Mouse (Mus musculus) limb, embryonic 10.5 days (tissue): ENCODE measurements around the gene Moap1. TPM values are rescaled to one million over a fixed set of nuclear protein-coding genes. Genes with fewer than 3 reads are reported as not detected.

Source experiments
- DNase-seq: peaks from one replicate; pipeline ENCODE4 v3.0.0-alpha.2; 2017; ENCODE audit warnings: low spot score
- H3K27ac ChIP-seq: fragments of 300-500 bp; sonication (generic); 2 replicates; pipeline ENCODE4 v1.5.1; 2016; ENCODE audit warnings: mild to moderate bottlenecking
- H3K27me3 ChIP-seq: fragments of 300-500 bp; sonication (generic); 2 replicates; pipeline ENCODE4 v1.6.1; 2016; ENCODE audit warnings: low read depth, mild to moderate bottlenecking; ENCODE audit not compliant: poor library complexity, severe bottlenecking
- H3K36me3 ChIP-seq: fragments of 300-500 bp; sonication (generic); 2 replicates; pipeline ENCODE4 v1.6.1; 2016; ENCODE audit warnings: mild to moderate bottlenecking, moderate library complexity
- H3K4me1 ChIP-seq: fragments of 300-500 bp; sonication (generic); 2 replicates; pipeline ENCODE4 v1.6.1; 2016
- H3K4me3 ChIP-seq: fragments of 300-500 bp; sonication (generic); 2 replicates; pipeline ENCODE4 v1.5.1; 2016; ENCODE audit warnings: mild to moderate bottlenecking, moderate library complexity
- H3K9me3 ChIP-seq: fragments of 300-500 bp; sonication (generic); replicated peaks from 2 replicates; pipeline ENCODE4 v1.6.1; 2016; ENCODE audit warnings: mild to moderate bottlenecking
- WGBS: fragments of 180-500 bp; shearing (Covaris S2); methylation state at CpG from one replicate; pipeline ENCODE4 v1.1.7; 2016; 5-methylcytosine and 5-hydroxymethylcytosine counted together
- polyA plus RNA-seq: library from polyadenylated mRNA; unstranded; fragments of >200 nt; fragmentation: Nextera tagmentation; extraction: Ambion mirVana; gene quantifications from 2 replicates; pipeline ENCODE4 v1.2.1, GENCODE M21; 2016

The Moap1 gene
- polyA plus RNA-seq, 1 experiment from 2014 or later = 38.8 TPM

DNA sequence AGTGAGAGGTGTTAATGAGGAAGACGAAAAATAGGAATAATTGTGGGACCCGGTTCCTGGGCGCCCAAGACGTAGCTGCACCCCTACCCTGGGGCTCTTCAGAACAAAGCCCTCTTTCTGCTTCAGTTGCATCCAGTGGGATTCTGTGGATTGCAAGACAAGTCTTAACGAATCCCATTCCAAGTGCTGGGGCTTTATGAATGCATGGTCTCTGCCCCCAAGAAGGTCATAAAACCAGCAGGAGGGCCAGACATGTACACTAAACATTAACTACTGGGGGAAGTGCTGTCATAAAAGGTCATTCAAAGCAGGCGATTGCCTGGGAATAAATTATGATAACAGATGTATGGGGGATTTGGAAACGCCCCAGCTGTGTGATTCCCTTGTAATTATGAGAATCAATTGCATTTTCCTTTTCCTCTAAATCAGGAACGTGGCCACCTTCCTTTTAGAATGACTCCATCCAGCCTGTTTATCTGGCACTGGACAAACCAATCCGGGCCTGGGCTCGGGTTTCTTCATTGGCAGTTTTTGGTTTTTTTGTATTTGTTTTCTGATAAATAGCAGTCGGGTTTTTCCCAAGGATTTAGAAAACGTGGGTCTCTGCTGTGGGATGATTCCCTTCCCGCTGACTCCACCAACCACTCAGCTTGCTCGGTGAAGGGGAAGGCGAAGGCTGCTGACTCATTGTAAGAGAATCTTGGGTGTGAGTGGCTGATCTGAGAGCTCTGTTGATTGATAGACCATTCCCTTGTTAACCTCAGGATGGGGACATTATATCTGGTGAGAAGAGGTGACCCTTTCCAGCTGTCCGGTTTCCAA is 12.5 kb downstream of the Moap1 start:
- Histone ChIP-seq H3K4me3 (peak overlapping the region; percentile 39), H3K4me1 (peaks cover 37% of the 10 kb centered on the region), H3K27ac (peak overlapping the region; percentile 93), H3K27me3 (no peaks in the 10 kb centered on the region), H3K9me3 (no peaks in the 10 kb centered on the region), H3K36me3 (no peaks in the 10 kb centered on the region)
- 41% methylated on average over 16 of the region's 16 CpGs for WGBS
- no peak for DNase-seq

DNA sequence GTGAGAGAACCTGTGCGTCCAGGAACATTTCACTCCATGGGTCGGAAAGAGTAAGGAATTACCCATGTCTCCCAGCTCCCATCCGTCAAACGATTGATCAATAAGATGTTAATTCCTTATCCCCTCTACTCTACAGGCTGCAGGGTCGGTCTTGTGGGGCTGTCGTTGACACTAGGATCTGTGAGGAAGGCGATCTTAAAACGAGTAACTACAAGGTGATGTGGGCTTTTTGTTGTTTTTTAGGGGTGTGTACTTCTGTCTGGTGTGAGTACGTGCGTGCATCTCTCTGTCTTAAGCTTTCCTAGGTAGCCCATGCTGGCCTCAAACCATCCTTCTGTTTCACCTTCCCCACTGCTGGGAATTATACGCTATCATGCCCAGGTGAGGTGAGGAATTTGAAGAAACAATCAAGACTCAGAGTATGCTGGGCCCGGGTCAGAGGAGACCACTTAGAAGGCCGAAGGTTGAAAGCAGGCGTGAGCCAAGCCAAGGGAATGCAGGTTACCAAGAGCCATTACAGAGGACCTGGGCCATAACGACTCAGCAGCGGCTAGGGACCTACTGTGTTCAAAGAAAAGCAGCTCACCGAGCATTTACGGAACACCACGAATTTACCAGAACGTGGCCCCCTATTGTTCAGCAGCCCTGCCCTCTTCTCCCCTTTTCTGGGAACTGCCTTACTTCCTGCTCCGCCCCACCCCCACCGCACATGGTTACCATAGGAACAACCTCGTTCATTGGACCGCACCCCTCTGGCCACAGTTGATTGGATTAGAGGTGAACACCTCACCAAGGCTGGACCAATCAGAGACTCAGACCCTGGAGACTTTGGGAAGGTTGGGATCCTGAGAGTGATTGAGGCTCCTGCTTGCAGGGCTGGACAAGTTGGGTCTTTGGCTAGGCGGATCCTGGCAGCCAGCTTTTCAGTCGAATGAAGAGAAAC is 13.3 kb downstream of the Moap1 start:
- Histone ChIP-seq H3K4me1 (peaks cover 39% of the 10 kb centered on the region), H3K36me3 (no peaks in the 10 kb centered on the region), H3K27me3 (no peaks in the 10 kb centered on the region), H3K9me3 (no peaks in the 10 kb centered on the region), H3K27ac (peak overlapping the region; percentile 93), H3K4me3 (peak overlapping the region; percentile 39)
- WGBS = 33% methylated on average over 26 of the region's 26 CpGs
- peak; percentile 94 for DNase-seq

DNA sequence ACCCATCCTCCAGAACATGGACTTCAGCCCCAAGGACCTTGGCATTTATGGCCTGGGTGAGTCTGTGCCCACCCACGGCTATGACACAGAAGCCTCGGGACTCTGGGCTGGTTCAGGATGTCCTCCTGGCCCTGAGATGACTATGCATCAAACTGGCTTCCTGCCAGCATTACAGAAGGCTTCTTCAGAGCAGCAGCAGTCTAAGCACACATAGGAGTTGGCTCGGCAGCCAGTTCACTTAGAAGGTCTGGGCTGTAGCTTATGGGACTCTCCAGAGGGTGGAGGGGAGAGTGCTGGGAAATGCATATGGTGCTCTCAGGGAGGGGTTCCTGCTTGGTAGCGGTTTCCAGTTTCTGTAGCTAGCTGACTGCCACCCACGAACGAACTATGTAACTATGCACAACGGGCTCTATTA is 17.7 kb downstream of the Moap1 start:
- WGBS = 88% methylated on average over 7 of the region's 7 CpGs
- Histone ChIP-seq H3K4me1 (peaks cover 26% of the 10 kb centered on the region), H3K9me3 (no peaks in the 10 kb centered on the region), H3K36me3 (no peaks in the 10 kb centered on the region), H3K27me3 (no peaks in the 10 kb centered on the region), H3K27ac (peak overlapping the region; percentile 50), H3K4me3 (no peak overlapping the region)
- DNase-seq = no peak

DNA sequence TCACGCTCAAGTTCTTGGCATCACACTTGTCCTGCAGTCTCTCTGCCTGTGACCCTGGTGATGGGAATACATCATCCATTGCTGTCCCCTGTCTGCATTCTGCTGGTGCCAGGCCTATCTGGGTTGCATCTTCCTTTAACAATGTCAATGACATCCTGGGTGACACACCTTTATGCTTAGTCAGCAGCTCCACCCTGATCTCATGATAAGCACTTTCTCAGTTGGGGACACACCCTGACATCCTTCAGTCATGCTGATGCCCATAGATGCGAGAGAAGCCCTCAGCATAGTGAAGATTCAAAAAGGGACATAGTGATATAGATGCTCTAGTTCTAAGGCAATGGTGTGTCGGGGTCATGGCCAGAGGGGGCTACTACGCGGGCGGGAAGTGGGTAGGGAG is 18.3 kb downstream of the Moap1 start:
- no peaks in the 10 kb centered on the region for H3K36me3 ChIP-seq
- no peak overlapping the region for H3K27ac ChIP-seq
- WGBS = 95% methylated on average over 6 of the region's 6 CpGs
- H3K27me3 ChIP-seq = no peaks in the 10 kb centered on the region
- no peaks in the 10 kb centered on the region for H3K9me3 ChIP-seq
- peaks cover 20% of the 10 kb centered on the region for H3K4me1 ChIP-seq
- no peak overlapping the region for H3K4me3 ChIP-seq
- DNase-seq = no peak

DNA sequence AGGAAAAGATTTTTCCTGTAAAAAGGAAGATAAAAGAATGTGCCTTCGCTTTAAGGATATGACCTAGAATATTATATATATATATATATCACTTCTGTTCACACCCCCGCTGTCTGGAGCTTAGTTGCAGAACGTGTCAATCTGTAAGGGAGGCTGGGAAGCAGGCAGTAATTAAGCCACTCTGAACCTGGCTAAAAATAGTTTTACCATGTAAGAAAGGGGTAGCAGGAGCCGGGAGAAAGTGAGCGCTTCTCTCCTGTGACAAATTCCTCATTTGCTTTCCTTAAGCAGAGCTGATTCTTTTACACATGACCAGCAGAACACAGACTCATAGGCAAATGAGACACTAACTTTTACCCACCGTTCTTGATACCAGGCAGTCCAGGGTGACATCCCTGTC is 19.6 kb downstream of the Moap1 start:
- DNase-seq = no peak
- 79% methylated on average over 6 of the region's 6 CpGs for WGBS
- no peak overlapping the region for H3K27ac ChIP-seq
- H3K27me3 ChIP-seq = no peaks in the 10 kb centered on the region
- no peak overlapping the region for H3K4me3 ChIP-seq
- H3K36me3 ChIP-seq = no peaks in the 10 kb centered on the region
- H3K9me3 ChIP-seq = no peaks in the 10 kb centered on the region
- peaks cover 21% of the 10 kb centered on the region for H3K4me1 ChIP-seq

- Histone ChIP-seq H3K4me3 (no peak overlapping the region), H3K9me3 (no peaks in the 10 kb centered on the region), H3K4me1 (peaks cover 21% of the 10 kb centered on the region), H3K36me3 (no peaks in the 10 kb centered on the region), H3K27me3 (no peaks in the 10 kb centered on the region), H3K27ac (no peak overlapping the region)
- 82% methylated on average over 8 of the region's 8 CpGs for WGBS
- no peak for DNase-seq
Measured at GRCm38 (mm10) chr12:102722966-102723365, 20.5 kb downstream of the Moap1 start.

DNA sequence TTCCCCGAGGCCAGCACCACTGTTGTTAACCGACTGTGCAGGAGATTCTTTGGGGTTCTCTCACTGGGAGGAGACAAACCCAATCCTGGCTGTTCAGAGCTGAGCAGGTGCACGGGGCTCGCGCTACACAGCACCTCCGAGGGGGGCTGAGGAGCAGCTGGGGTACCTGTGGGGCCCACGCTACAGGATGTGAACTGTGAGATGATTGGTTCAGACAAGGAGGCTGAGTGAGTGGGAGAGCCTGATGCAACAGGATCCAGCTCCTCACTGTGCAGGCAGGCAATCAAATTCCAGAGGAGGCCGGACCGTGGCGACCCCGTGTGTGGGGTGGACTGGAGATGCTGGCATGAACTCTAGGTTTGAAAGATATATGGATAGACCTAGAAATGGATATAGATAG is 21.0 kb downstream of the Moap1 start:
- H3K4me1 ChIP-seq = peaks cover 21% of the 10 kb centered on the region
- no peaks in the 10 kb centered on the region for H3K27me3 ChIP-seq
- 64% methylated on average over 11 of the region's 11 CpGs for WGBS
- H3K36me3 ChIP-seq = no peaks in the 10 kb centered on the region
- no peak for DNase-seq
- no peaks in the 10 kb centered on the region for H3K9me3 ChIP-seq
- no peak overlapping the region for H3K4me3 ChIP-seq
- peak overlapping the region; percentile 70 for H3K27ac ChIP-seq

- H3K27ac ChIP-seq = no peak overlapping the region
- no peaks in the 10 kb centered on the region for H3K27me3 ChIP-seq
- peak; percentile 80 for DNase-seq
- peaks cover 17% of the 10 kb centered on the region for H3K4me1 ChIP-seq
- H3K4me3 ChIP-seq = no peak overlapping the region
- H3K36me3 ChIP-seq = no peaks in the 10 kb centered on the region
- no peaks in the 10 kb centered on the region for H3K9me3 ChIP-seq
- WGBS = 35% methylated on average over 13 of the region's 13 CpGs
Measured at GRCm38 (mm10) chr12:102719552-102720315, 23.7 kb downstream of the Moap1 start.

GRCm38 (mm10) chr12:102714654-102715395 is 28.6 kb downstream of the Moap1 start:
- Histone ChIP-seq H3K4me3 (no peak overlapping the region), H3K36me3 (no peaks in the 10 kb centered on the region), H3K27me3 (no peaks in the 10 kb centered on the region), H3K9me3 (no peaks in the 10 kb centered on the region), H3K27ac (no peak overlapping the region), H3K4me1 (peaks cover 27% of the 10 kb centered on the region)
- WGBS = 89% methylated on average over 10 of the region's 10 CpGs
- no peak for DNase-seq

DNA sequence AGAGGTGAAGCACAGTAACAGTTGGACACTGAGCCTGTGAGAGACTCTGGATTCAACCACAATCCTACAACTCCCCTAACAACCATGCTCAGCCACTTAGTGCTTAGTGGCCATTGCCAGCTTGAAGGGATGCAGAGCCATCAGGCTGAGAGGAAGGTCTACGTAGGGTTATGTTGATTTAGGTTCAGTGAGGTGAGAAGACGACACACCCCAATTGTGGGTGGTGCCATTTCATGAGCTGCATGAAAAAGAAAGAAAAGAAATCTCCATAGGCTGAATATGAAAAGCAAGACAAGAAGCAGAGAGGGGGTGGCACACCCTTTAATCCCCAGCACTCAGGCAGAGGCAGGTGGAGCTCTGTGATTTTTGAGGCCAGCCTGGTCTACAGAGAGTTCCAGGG is 29.3 kb downstream of the Moap1 start:
- no peak for DNase-seq
- WGBS = 75% methylated on average over 2 of the region's 2 CpGs

GRCm38 (mm10) chr12:102713153-102713865 is 30.2 kb downstream of the Moap1 start:
- DNase-seq = no peak
- no peaks in the 10 kb centered on the region for H3K27me3 ChIP-seq
- no peaks in the 10 kb centered on the region for H3K9me3 ChIP-seq
- no peaks in the 10 kb centered on the region for H3K36me3 ChIP-seq
- 70% methylated on average over 20 of the region's 20 CpGs for WGBS
- no peak overlapping the region for H3K4me3 ChIP-seq
- peaks cover 20% of the 10 kb centered on the region for H3K4me1 ChIP-seq
- H3K27ac ChIP-seq = no peak overlapping the region

More for the DNA sequence above, 29.3 kb downstream of the Moap1 start:
- H3K4me1 ChIP-seq = peaks cover 20% of the 10 kb centered on the region
- no peak overlapping the region for H3K4me3 ChIP-seq
- no peaks in the 10 kb centered on the region for H3K9me3 ChIP-seq
- H3K36me3 ChIP-seq = no peaks in the 10 kb centered on the region
- H3K27me3 ChIP-seq = no peaks in the 10 kb centered on the region
- no peak overlapping the region for H3K27ac ChIP-seq
